Mouse (Mus musculus) lung, embryonic 16.5 days (tissue): ENCODE data around the gene Supt6. TPM values are rescaled to one million over a fixed set of nuclear protein-coding genes. Genes with fewer than 3 reads are reported as not detected.
"Not testable (repeated sequence)": the region's sequence is repeated elsewhere in the genome, so short reads cannot be mapped to it uniquely, and the experiment has no call there.

Source experiments
- ATAC-seq: fragments of 200-750 bp; cut with Nextera tagmentation; 2 replicates; pipeline ENCODE4 v1.8.0; 2017; ENCODE audit warnings: low read depth, mild to moderate bottlenecking, moderate library complexity
- H3K27ac ChIP-seq: fragments of 300-500 bp; sonication (generic); 2 replicates; pipeline ENCODE4 v1.5.1; 2014; ENCODE audit warnings: mild to moderate bottlenecking, control low read depth, low read length
- H3K27me3 ChIP-seq: fragments of 300-500 bp; sonication (generic); 2 replicates; pipeline ENCODE4 v1.6.1; 2014; ENCODE audit warnings: low read depth, low read length, mixed read lengths; ENCODE audit not compliant: control insufficient read depth, insufficient read depth
- H3K36me3 ChIP-seq: fragments of 300-500 bp; sonication (generic); 2 replicates; pipeline ENCODE4 v1.6.1; 2014; ENCODE audit warnings: low read length; ENCODE audit not compliant: control insufficient read depth, insufficient read depth
- H3K4me1 ChIP-seq: fragments of 300-500 bp; sonication (generic); replicated peaks from 2 replicates; pipeline ENCODE4 v1.6.1; 2014; ENCODE audit warnings: low read length, mixed read lengths; ENCODE audit not compliant: control insufficient read depth, insufficient read depth
- H3K4me2 ChIP-seq: fragments of 300-500 bp; sonication (generic); 2 replicates; pipeline ENCODE4 v1.6.1; 2014; ENCODE audit warnings: low read depth, low read length, control low read depth
- H3K4me3 ChIP-seq: fragments of 300-500 bp; sonication (generic); 2 replicates; pipeline ENCODE4 v1.5.1; 2014; ENCODE audit warnings: mild to moderate bottlenecking, low read length, control low read depth
- H3K9ac ChIP-seq: fragments of 300-500 bp; sonication (generic); 2 replicates; pipeline ENCODE4 v1.6.1; 2014; ENCODE audit warnings: low read length, control low read depth
- H3K9me3 ChIP-seq: fragments of 300-500 bp; sonication (generic); 2 replicates; pipeline ENCODE4 v1.6.1; 2016; ENCODE audit warnings: low read length; ENCODE audit not compliant: control insufficient read depth
- WGBS: fragments of 180-500 bp; shearing (Covaris S2); extraction: QIAGEN DNeasy Blood & Tissue Kit; methylation state at CpG from one replicate; pipeline ENCODE4 v1.1.7; 2014; 5-methylcytosine and 5-hydroxymethylcytosine counted together
- polyA plus RNA-seq: library from polyadenylated mRNA; unstranded; fragments of >200 nt; fragmentation: Nextera tagmentation; extraction: Ambion mirVana; gene quantifications from 2 replicates; pipeline ENCODE4 v1.2.1, GENCODE M21; 2015

The Supt6 gene
- polyA plus RNA-seq, 1 experiment from 2014 or later: 26.2 TPM

GRCm38 (mm10) chr11:78189234-78190040 is 56.4 kb downstream of the Supt6 start:
- peak overlapping the region; percentile 100 for H3K27ac ChIP-seq
- peaks cover 13% of the 10 kb centered on the region for H3K4me1 ChIP-seq
- peak overlapping the region; percentile 70 for H3K4me2 ChIP-seq
- H3K9ac ChIP-seq: peak overlapping the region; percentile 95
- under 1% methylated on average over 42 of the region's 42 CpGs for WGBS
- no peaks in the 10 kb centered on the region for H3K9me3 ChIP-seq
- ATAC-seq: peak; percentile 91
- no peaks in the 10 kb centered on the region for H3K27me3 ChIP-seq
- H3K4me3 ChIP-seq: peak overlapping the region; percentile 75
- H3K36me3 ChIP-seq: peaks cover 14% of the 10 kb centered on the region

- H3K27ac ChIP-seq: peak within 1 kb of the TSS; percentile 100
- WGBS: under 1% methylated on average over 77 of the region's 80 CpGs
- H3K36me3 ChIP-seq: peaks cover 14% of the 10 kb centered on the region
- no peaks in the 10 kb centered on the region for H3K9me3 ChIP-seq
- peaks cover 12% of the 10 kb centered on the region for H3K4me1 ChIP-seq
- peak within 1 kb of the TSS; percentile 95 for H3K9ac ChIP-seq
- H3K4me3 ChIP-seq: peak within 1 kb of the TSS; percentile 75
- H3K27me3 ChIP-seq: no peaks in the 10 kb centered on the region
- peak within 1 kb of the TSS; percentile 70 for H3K4me2 ChIP-seq
- ATAC-seq: peak; percentile 88
Observed at GRCm38 (mm10) chr11:78188331-78189233, 57.2 kb downstream of the Supt6 start, which contains the start of gene Rab34. Gene Rab34, plus strand, starts transcription at chr11:78188430.

- 93% methylated on average over 6 of the region's 6 CpGs for WGBS
- not testable (repeated sequence) for ATAC-seq, H3K4me2 ChIP-seq, H3K4me3 ChIP-seq, H3K9me3 ChIP-seq, H3K9ac ChIP-seq, H3K27me3 ChIP-seq, H3K27ac ChIP-seq
- H3K36me3 ChIP-seq: peaks cover 18% of the 10 kb centered on the region
- H3K4me1 ChIP-seq: peaks cover 30% of the 10 kb centered on the region
Observed at GRCm38 (mm10) chr11:78184702-78185101, 61.1 kb downstream of the Supt6 start.

GRCm38 (mm10) chr11:78183884-78184514 is 61.8 kb downstream of the Supt6 start:
- no peak for ATAC-seq
- Histone ChIP-seq H3K4me2 (peak overlapping the region; percentile 24), H3K36me3 (peaks cover 18% of the 10 kb centered on the region), H3K4me1 (peaks cover 34% of the 10 kb centered on the region), H3K9ac (no peak overlapping the region), H3K9me3 (no peaks in the 10 kb centered on the region), H3K4me3 (peak overlapping the region; percentile 95), H3K27ac (no peak overlapping the region), H3K27me3 (no peaks in the 10 kb centered on the region)
- 35% methylated on average over 10 of the region's 10 CpGs for WGBS

- Histone ChIP-seq H3K4me3 (peak within 1 kb of the TSS; percentile 95), H3K27me3 (no peaks in the 10 kb centered on the region), H3K4me2 (peak within 1 kb of the TSS; percentile 81), H3K36me3 (peaks cover 18% of the 10 kb centered on the region), H3K9ac (peak within 1 kb of the TSS; percentile 94), H3K9me3 (no peaks in the 10 kb centered on the region), H3K4me1 (peaks cover 35% of the 10 kb centered on the region), H3K27ac (peak within 1 kb of the TSS; percentile 92)
- under 1% methylated on average over 38 of the region's 38 CpGs for WGBS
- ATAC-seq: peak; percentile 85
Observed at GRCm38 (mm10) chr11:78182961-78183844, 62.6 kb downstream of the Supt6 start, which contains the start of gene Rpl23a. Gene Rpl23a, minus strand, starts transcription at chr11:78183584.

DNA sequence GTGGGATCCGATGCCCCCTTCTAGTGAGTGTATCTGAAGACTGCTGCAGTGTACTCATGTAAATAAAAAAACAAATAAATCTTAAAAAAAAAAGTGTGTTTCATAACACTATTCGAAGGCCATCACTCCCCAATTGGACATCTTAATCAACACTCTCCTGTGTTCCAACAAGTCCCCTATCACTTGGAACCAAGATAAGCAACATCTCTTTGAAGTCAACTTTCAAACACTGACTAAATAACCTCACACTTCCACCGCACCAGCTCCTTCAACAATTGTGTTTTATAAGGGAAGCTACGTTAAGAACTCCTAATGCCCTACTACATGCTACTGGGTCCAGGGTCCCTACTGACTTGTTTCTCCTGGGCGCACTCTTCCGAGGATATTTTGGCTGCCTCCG is 63.3 kb downstream of the Supt6 start:
- Histone ChIP-seq H3K4me3 (peak overlapping the region; percentile 95), H3K4me1 (peaks cover 36% of the 10 kb centered on the region), H3K9me3 (no peaks in the 10 kb centered on the region), H3K36me3 (peaks cover 18% of the 10 kb centered on the region), H3K27ac (peak overlapping the region; percentile 92), H3K4me2 (peak overlapping the region; percentile 81), H3K9ac (peak overlapping the region; percentile 94), H3K27me3 (no peaks in the 10 kb centered on the region)
- WGBS: 3% methylated on average over 7 of the region's 7 CpGs
- no peak for ATAC-seq

DNA sequence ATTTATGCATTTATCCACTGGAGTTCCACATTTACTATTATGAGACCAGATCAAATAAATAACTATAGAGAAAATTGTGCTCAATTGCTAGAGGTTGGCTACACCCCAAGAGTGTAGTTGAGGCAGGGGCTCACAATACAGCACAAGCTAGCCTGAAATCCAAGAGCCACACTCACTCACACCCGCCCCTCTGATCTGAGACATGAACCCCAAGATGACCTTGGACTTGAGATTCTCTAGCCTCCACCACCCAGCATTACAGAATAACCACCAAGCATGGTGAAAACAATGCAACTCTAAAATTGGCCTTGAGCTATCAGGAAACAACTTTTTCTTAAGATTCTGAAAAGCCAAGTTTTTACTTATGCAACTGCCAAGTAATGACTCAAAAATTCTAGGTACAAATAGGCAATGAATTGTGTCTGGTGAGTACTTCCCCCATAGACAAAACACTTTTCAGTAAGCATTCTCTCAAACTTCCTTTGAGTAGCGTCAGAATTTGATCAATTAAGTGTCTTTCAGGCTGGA is 63.9 kb downstream of the Supt6 start:
- Histone ChIP-seq H3K4me1 (peaks cover 38% of the 10 kb centered on the region), H3K4me3 (peak overlapping the region; percentile 95), H3K9ac (peak overlapping the region; percentile 94), H3K27ac (no peak overlapping the region; the same call in 1 of the 2 replicates), H3K27me3 (no peaks in the 10 kb centered on the region), H3K9me3 (no peaks in the 10 kb centered on the region), H3K4me2 (peak overlapping the region; percentile 81), H3K36me3 (peaks cover 18% of the 10 kb centered on the region)
- no peak for ATAC-seq
- 23% methylated on average over 2 of the region's 2 CpGs for WGBS
